Mouse (Mus musculus) testis, adult 2 months (tissue): ENCODE results near the gene Armc3. TPM values are rescaled to one million over a fixed set of nuclear protein-coding genes. Genes with fewer than 3 reads are reported as not detected.

Source experiments
- H3K27ac ChIP-seq: fragments of 200-500 bp; 2 replicates; pipeline ENCODE4 v1.5.1; 2012; ENCODE audit warnings: low read depth, low read length; ENCODE audit not compliant: control insufficient read depth, insufficient read depth
- H3K27me3 ChIP-seq: fragments of 200-500 bp; 2 replicates; pipeline ENCODE4 v1.6.1; 2012; ENCODE audit warnings: mild to moderate bottlenecking, low read length, moderate library complexity; ENCODE audit not compliant: control insufficient read depth, insufficient read depth
- H3K36me3 ChIP-seq: fragments of 200-500 bp; 2 replicates; pipeline ENCODE4 v1.6.1; 2012; ENCODE audit warnings: mild to moderate bottlenecking, low read length; ENCODE audit not compliant: control insufficient read depth, insufficient read depth
- H3K4me1 ChIP-seq: fragments of 200-500 bp; 2 replicates; pipeline ENCODE4 v1.6.1; 2012; ENCODE audit warnings: low read length; ENCODE audit not compliant: control insufficient read depth, insufficient read depth
- H3K4me3 ChIP-seq: fragments of 200-500 bp; 2 replicates; pipeline ENCODE4 v1.5.1; 2012; ENCODE audit warnings: low read depth, mild to moderate bottlenecking, low read length, moderate library complexity, mixed read lengths; ENCODE audit not compliant: control insufficient read depth
- CTCF ChIP-seq: fragments of 200-500 bp; IDR thresholded peaks from 2 replicates; pipeline ENCODE4 v1.5.1; 2012; ENCODE audit warnings: low read depth, mild to moderate bottlenecking, inconsistent platforms, low read length, moderate library complexity; ENCODE audit not compliant: control insufficient read depth, insufficient read depth, insufficient replicate concordance
- POLR2A ChIP-seq: fragments of 200-500 bp; IDR thresholded peaks from 2 replicates; pipeline ENCODE4 v1.6.1; 2012; ENCODE audit warnings: low read depth, mild to moderate bottlenecking, inconsistent platforms, low read length, moderate library complexity; ENCODE audit not compliant: control insufficient read depth
- polyA plus RNA-seq: library from polyadenylated mRNA; depleted of rRNA; stranded (reverse); fragments of >200 nt; gene quantifications from 2 replicates; pipeline ENCODE4 v1.2.3, GENCODE M21; 2012

Armc3 gene
- polyA plus RNA-seq, 1 experiment = 41.3 TPM

DNA sequence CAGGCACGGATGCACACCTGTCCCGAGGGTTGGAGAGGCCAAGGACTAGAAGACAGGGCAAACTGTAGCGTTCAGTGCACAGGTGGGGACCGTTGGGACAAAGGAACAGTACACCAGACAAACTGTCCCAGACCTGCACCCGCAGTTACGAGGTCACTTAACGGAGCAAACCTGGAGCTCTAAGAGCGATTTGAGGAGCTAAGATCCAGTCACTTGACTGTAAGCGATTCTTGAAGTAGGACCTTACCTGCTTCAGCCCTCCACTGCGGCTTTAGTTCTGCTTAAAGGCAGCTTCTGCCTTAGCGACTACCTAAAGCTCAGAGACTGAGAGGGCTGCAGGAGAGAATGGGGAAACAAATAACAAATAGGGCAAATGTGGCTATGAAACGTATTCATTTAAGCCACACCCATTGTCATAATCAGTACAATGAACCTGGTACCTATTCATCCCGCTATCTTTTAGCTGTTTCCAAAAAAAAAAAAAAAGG is 308 bp downstream of the Armc3 start:
- Histone ChIP-seq H3K27me3 (no peaks in the 10 kb centered on the region), H3K36me3 (no peaks in the 10 kb centered on the region), H3K4me3 (peak overlapping the region; percentile 93), H3K4me1 (peaks cover 8% of the 10 kb centered on the region), H3K27ac (peak overlapping the region; percentile 79)
- no peak for TF ChIP-seq CTCF
- no peak for TF ChIP-seq POLR2A

DNA sequence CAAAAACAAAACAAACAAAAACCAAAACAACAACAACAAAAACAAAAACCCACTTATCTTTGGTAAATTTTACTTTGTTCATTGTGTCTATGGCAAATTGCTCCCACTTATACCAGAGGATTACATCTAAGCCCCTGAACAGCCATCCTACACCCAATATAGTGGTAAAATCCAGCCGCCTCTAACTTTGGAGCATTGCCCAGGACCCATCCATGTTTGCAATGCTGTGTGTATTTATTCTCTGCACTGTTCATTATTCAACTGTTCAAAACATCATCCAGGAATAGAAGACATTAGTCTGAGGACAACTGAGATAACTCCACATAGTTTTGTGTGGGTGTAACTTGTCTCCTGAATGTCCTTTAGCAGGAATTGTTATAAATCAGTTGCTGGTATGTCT is 1.0 kb downstream of the Armc3 start:
- Histone ChIP-seq H3K4me1 (peaks cover 8% of the 10 kb centered on the region), H3K4me3 (peak overlapping the region; percentile 53; the same call in 1 of the 2 replicates), H3K27me3 (no peaks in the 10 kb centered on the region), H3K27ac (no peak overlapping the region), H3K36me3 (no peaks in the 10 kb centered on the region)
- TF ChIP-seq POLR2A (no peak), CTCF (no peak)

DNA sequence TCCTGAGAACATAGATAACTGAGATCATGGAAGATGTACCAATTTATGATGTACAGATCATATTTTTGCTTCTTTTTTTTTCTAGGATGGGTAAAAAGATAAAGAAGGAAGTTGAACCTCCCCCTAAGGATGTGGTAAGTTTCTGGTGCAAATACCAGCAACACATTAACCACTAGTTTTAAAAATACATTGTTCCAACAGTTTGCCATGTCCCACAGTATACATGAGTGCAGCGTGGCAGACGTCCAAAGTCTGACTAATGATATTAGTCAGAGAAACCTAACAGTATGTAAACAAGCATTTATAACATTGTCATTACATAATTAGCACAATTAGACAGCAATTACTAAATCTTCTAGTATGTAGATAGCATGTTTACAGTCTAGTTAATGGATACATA is 2.6 kb downstream of the Armc3 start:
- TF ChIP-seq CTCF = no peak
- no peak for TF ChIP-seq POLR2A

DNA sequence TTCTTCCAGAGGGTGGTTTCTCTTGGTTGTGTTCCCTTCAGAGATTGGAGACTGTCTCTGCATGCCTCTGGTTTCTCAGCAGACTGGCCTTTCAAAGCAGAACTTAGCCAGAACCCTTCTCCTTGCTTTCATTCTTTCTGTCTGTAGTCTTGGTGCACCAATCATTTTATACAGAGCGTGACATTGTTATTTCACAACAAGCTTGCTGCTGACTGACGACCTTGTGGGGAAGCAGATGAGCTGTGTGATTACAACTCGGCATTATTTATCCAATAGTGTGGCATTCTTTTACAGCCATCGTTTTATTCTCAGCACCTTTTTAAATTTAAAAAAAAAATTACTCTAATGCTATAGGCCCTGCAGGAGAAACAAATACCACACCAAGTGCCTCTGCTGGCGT is 35.2 kb downstream of the Armc3 start:
- Histone ChIP-seq H3K36me3 (no peaks in the 10 kb centered on the region), H3K4me1 (no peaks in the 10 kb centered on the region), H3K27ac (no peak overlapping the region), H3K4me3 (no peak overlapping the region), H3K27me3 (no peaks in the 10 kb centered on the region)
- TF ChIP-seq POLR2A = no peak
- no peak for TF ChIP-seq CTCF

More for the DNA sequence above, 2.6 kb downstream of the Armc3 start:
- Histone ChIP-seq H3K27me3 (no peaks in the 10 kb centered on the region), H3K4me1 (peaks cover 8% of the 10 kb centered on the region), H3K36me3 (no peaks in the 10 kb centered on the region), H3K27ac (no peak overlapping the region), H3K4me3 (no peak overlapping the region)

DNA sequence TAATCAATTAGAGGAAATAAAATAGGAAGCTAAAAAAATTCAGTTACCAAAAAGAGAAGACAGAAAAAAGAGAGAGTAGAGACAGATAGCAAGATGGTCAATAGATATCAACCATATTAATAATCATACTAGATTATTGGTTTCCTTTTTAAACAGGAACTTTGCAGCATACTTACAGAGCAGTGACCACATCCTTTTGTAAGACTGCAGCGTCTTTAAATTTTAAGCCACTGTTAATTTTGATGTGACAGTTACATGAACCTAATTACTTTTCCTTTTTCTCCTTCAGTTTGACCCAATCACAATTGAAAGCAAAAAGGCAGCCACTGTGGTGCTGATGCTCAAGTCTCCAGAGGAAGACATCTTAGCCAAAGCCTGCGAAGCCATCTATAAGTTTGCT is 36.1 kb downstream of the Armc3 start:
- H3K4me3 ChIP-seq = no peak overlapping the region
- TF ChIP-seq POLR2A (no peak), CTCF (no peak)
- no peaks in the 10 kb centered on the region for H3K27me3 ChIP-seq
- H3K27ac ChIP-seq = no peak overlapping the region
- no peaks in the 10 kb centered on the region for H3K36me3 ChIP-seq
- no peaks in the 10 kb centered on the region for H3K4me1 ChIP-seq

DNA sequence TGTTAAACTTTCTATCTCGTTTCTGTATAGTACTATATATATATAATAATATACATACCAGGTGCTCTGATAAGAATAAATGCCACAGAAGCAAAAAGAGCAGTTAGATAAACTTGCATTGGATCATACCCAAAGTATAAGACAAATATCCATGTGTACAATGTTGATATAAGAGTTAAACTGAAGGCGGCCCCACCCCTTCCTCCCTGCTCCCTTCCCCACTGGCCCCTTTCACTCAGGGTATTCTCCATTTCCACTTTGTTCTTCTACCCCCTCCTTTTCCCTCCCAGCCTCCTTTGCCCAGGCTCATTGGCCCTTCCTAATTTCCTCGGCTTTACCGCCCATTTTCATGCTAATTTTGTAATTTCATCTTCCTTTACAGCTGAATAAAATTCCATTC is 36.5 kb downstream of the Armc3 start:
- no peaks in the 10 kb centered on the region for H3K27me3 ChIP-seq
- no peaks in the 10 kb centered on the region for H3K36me3 ChIP-seq
- TF ChIP-seq CTCF (no peak), POLR2A (no peak)
- H3K4me1 ChIP-seq = no peaks in the 10 kb centered on the region
- no peak overlapping the region for H3K27ac ChIP-seq
- no peak overlapping the region for H3K4me3 ChIP-seq

DNA sequence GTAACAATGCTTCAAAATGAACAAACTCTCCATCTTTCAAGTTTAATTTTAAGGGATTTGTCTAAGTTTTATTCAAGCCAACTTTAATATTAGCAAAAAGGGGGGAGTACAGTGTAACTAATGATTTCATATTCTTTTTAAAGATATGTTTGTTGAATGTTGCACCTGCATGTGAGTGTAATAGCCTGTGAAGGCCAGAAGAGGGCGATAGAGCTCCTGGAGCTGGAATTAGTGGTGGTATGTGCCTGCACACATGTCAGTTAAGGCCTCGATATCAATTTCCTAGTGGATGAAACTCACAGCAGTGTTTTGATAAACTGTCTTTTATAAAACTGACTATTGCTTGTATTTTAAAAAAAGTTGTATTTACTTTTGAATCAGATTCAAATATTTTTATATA is 39.7 kb downstream of the Armc3 start:
- no peaks in the 10 kb centered on the region for H3K36me3 ChIP-seq
- H3K27ac ChIP-seq = no peak overlapping the region
- H3K4me3 ChIP-seq = no peak overlapping the region
- H3K4me1 ChIP-seq = no peaks in the 10 kb centered on the region
- TF ChIP-seq CTCF = no peak
- TF ChIP-seq POLR2A = no peak
- no peaks in the 10 kb centered on the region for H3K27me3 ChIP-seq

DNA sequence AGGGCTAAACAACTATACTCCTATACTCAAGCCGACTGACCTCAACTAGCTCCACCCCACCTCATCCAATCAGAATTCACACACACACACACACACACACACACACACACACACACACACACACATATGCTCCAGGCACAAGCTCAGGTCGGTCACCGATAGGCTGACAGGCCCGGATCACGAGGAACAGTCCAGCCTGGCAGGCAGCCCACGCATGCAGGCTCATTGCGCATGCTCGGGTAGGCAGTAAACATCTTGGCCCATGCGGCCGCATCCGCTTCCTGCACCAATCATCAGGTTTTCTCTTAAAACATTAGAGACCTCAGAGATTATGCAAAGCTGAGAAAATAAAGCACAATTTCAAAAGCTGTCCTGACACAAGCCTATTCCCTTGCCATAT is 50.5 kb downstream of the Armc3 start:
- TF ChIP-seq CTCF = no peak
- TF ChIP-seq POLR2A = no peak
- no peaks in the 10 kb centered on the region for H3K4me1 ChIP-seq
- no peaks in the 10 kb centered on the region for H3K27me3 ChIP-seq
- H3K4me3 ChIP-seq = peak overlapping the region; percentile 31
- no peaks in the 10 kb centered on the region for H3K36me3 ChIP-seq
- H3K27ac ChIP-seq = no peak overlapping the region
